Mouse (Mus musculus) brain, embryonic 14.5 days (tissue): ENCODE results near the gene Ccdc134.

Source experiments
- CTCF ChIP-seq: fragments of 200-500 bp; IDR thresholded peaks from 2 replicates; pipeline ENCODE4 v1.5.1; 2012; ENCODE audit warnings: inconsistent platforms, mild to moderate bottlenecking, moderate library complexity, borderline replicate concordance; ENCODE audit not compliant: insufficient read depth, insufficient read length; ENCODE audit errors: extremely low read depth
- POLR2A ChIP-seq: fragments of 200-500 bp; IDR thresholded peaks from 2 replicates; pipeline ENCODE4 v1.6.1; 2012; ENCODE audit warnings: mild to moderate bottlenecking, inconsistent platforms, borderline replicate concordance; ENCODE audit not compliant: poor library complexity, insufficient read depth, insufficient read length, severe bottlenecking; ENCODE audit errors: extremely low read depth

- no peak for TF ChIP-seq POLR2A
- no peak for TF ChIP-seq CTCF
Measured at GRCm38 (mm10) chr15:82151176-82151575, 23.5 kb downstream of the Ccdc134 start.
